Mouse (Mus musculus) embryonic facial prominence, embryonic 10.5 days (tissue): ENCODE results near the gene Naa80. TPM values are rescaled to one million over a fixed set of nuclear protein-coding genes. Genes with fewer than 3 reads are reported as not detected.
A peak's percentile ranks its signal among the peaks of the same experiment; 100 is the strongest.

Source experiments
- DNase-seq: peaks from one replicate; pipeline ENCODE4 v3.0.0-alpha.2; 2017; ENCODE audit warnings: low spot score
- H3K27ac ChIP-seq: fragments of 300-500 bp; sonication (generic); replicated peaks from 2 replicates; pipeline ENCODE4 v1.5.1; 2016; ENCODE audit warnings: mild to moderate bottlenecking
- H3K27me3 ChIP-seq: fragments of 300-500 bp; sonication (generic); replicated peaks from 2 replicates; pipeline ENCODE4 v1.6.1; 2016; ENCODE audit warnings: low read depth, mild to moderate bottlenecking; ENCODE audit not compliant: poor library complexity, severe bottlenecking
- H3K36me3 ChIP-seq: fragments of 300-500 bp; sonication (generic); replicated peaks from 2 replicates; pipeline ENCODE4 v1.6.1; 2016; ENCODE audit warnings: mild to moderate bottlenecking, moderate library complexity
- H3K4me1 ChIP-seq: fragments of 300-500 bp; sonication (generic); 2 replicates; pipeline ENCODE4 v1.6.1; 2016
- H3K4me3 ChIP-seq: fragments of 300-500 bp; sonication (generic); 2 replicates; pipeline ENCODE4 v1.5.1; 2016; ENCODE audit warnings: mild to moderate bottlenecking, moderate library complexity
- H3K9me3 ChIP-seq: fragments of 300-500 bp; sonication (generic); 2 replicates; pipeline ENCODE4 v1.6.1; 2016; ENCODE audit warnings: mild to moderate bottlenecking
- WGBS: fragments of 180-500 bp; shearing (Covaris S2); methylation state at CpG from one replicate; pipeline ENCODE4 v1.1.7; 2016; 5-methylcytosine and 5-hydroxymethylcytosine counted together
- polyA plus RNA-seq: library from polyadenylated mRNA; unstranded; fragments of >200 nt; fragmentation: Nextera tagmentation; extraction: Ambion mirVana; gene quantifications from 2 replicates; pipeline ENCODE4 v1.2.1, GENCODE M21; 2016

The Naa80 gene
- polyA plus RNA-seq, 1 experiment from 2014 or later, result 18.9 TPM

DNA sequence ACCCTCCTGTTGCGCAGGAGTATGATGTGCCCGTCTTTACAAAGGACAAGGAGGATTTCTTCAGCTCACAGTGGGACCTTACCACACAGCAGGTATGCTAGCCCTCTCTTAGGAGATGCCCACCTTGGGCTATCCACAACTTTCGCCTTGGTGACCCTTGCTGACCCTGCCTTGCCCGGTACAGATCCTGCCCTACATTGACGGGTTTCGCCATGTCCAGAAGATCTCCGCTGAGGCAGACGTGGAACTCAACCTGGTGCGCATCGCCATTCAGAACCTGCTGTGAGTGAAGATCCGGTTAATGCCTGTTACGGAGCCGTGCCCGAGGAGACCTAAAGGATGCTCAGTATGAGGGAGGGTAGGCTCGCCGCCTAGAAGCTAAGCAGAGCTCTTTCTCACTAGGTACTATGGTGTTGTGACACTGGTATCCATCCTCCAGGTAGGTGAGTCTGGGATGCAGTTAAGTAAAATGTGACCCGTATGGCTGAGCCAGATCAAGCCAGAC, 34.4 kb upstream of the Naa80 start:
- Histone ChIP-seq H3K9me3 (no peaks in the 10 kb centered on the region), H3K27ac (no peak overlapping the region), H3K27me3 (peaks cover 20% of the 10 kb centered on the region), H3K4me3 (no peak overlapping the region), H3K36me3 (peaks cover 34% of the 10 kb centered on the region), H3K4me1 (peaks cover 60% of the 10 kb centered on the region)
- no peak for DNase-seq
- 95% methylated on average over 17 of the region's 17 CpGs for WGBS

DNA sequence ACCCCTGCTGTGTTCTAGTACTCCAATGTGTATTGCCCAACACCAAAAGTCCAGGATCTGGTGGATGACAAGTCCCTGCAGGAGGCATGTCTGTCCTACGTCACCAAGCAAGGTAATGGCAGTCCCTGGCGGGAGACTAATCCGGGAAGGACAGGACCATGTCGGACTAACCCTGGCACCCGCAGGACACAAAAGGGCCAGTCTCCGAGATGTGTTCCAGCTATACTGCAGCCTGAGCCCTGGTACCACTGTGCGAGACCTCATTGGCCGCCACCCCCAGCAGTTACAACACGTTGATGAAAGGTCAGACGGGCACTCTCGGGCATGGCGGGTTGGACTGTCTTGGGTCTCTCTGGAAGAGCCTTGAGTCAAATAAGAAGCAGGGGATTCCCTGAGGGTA, 34.0 kb upstream of the Naa80 start:
- 0 out of 2 replicates have a peak overlapping the region, but pooled peaks have one; percentile 6 for H3K4me3 ChIP-seq
- H3K27me3 ChIP-seq, result peaks cover 25% of the 10 kb centered on the region
- H3K27ac ChIP-seq, result no peak overlapping the region
- DNase-seq, result no peak
- H3K4me1 ChIP-seq, result peaks cover 62% of the 10 kb centered on the region
- no peaks in the 10 kb centered on the region for H3K9me3 ChIP-seq
- 93% methylated on average over 12 of the region's 12 CpGs for WGBS
- H3K36me3 ChIP-seq, result peaks cover 29% of the 10 kb centered on the region

DNA sequence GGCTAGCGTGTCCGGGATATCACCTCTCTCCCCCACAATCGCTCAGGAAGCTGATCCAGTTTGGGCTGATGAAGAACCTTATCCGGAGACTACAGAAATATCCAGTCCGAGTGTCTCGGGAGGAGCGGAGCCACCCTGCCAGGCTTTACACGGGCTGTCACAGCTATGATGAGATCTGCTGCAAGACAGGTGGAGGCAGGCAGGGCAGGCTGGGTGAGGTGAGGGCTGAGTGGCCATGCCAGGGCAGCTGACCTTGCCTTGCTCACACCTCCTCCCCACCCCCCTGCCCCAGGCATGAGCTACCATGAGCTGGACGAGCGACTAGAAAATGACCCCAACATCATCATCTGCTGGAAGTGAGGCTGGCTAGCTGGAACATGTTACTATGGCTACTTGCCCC, 33.5 kb upstream of the Naa80 start:
- Histone ChIP-seq H3K27me3 (peaks cover 30% of the 10 kb centered on the region), H3K9me3 (no peaks in the 10 kb centered on the region), H3K27ac (no peak overlapping the region), H3K4me3 (no peak overlapping the region), H3K4me1 (peaks cover 64% of the 10 kb centered on the region), H3K36me3 (peaks cover 24% of the 10 kb centered on the region)
- 87% methylated on average over 10 of the region's 10 CpGs for WGBS
- DNase-seq, result no peak

DNA sequence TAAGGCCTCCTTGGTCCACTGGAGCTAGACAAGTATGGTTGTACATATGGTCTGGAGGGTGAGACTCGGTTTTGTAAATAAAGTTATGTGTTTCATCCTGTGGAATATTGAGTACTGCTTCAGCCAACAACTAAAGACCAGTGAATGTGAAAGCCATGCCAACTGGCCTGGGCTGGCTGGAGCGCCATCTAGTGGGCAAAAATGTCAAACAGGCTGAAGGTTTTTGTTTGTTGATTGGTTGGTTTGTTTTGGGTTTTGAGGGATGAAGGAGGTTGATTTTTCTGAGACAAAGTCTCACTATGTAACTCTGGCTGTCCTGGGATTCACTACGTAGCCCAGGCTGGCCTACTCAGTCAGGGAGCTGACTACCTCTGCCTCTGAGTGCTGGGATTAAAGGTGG, 33.1 kb upstream of the Naa80 start:
- no peak overlapping the region for H3K4me3 ChIP-seq

DNA sequence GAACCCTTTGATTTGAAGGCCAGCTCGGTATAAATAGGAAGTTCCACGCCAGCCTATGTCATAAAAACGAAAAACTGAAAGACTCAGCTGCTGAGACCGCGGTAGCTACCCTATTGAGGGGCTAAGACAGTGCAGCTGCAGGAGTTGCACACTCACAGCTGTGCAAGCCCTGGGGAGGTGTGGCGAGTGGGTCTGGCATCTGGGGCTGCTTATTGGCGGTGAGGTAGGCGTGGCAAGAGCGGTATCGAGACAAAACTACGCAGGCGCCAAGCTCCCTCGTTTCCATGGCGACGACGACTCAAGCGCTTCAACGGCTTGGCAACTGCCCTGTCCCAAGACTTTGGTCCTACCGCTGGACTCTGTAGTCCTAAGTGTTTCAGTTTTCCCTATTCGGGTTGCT, 31.7 kb upstream of the Naa80 start, which contains the start of gene Zmynd10:
Gene Zmynd10, plus strand, starts transcription at position 273 of the 400 bp plus-strand sequence.
- H3K27ac ChIP-seq, result 0 out of 2 replicates have a peak within 1 kb of the TSS, but pooled peaks have one; percentile 20
- peaks cover 67% of the 10 kb centered on the region for H3K4me1 ChIP-seq
- H3K36me3 ChIP-seq, result peaks cover 23% of the 10 kb centered on the region
- DNase-seq, result peak; percentile 94
- H3K4me3 ChIP-seq, result peak within 1 kb of the TSS; percentile 44
- H3K9me3 ChIP-seq, result no peaks in the 10 kb centered on the region
- WGBS, result 5% methylated on average over 20 of the region's 20 CpGs
- H3K27me3 ChIP-seq, result peaks cover 48% of the 10 kb centered on the region

More for the DNA sequence above, 33.1 kb upstream of the Naa80 start:
- Histone ChIP-seq H3K27ac (no peak overlapping the region), H3K4me1 (peaks cover 64% of the 10 kb centered on the region), H3K36me3 (peaks cover 23% of the 10 kb centered on the region), H3K27me3 (peaks cover 34% of the 10 kb centered on the region), H3K9me3 (no peaks in the 10 kb centered on the region)
- peak; percentile 82 for DNase-seq
- WGBS, result 4% methylated on average over 3 of the region's 3 CpGs

DNA sequence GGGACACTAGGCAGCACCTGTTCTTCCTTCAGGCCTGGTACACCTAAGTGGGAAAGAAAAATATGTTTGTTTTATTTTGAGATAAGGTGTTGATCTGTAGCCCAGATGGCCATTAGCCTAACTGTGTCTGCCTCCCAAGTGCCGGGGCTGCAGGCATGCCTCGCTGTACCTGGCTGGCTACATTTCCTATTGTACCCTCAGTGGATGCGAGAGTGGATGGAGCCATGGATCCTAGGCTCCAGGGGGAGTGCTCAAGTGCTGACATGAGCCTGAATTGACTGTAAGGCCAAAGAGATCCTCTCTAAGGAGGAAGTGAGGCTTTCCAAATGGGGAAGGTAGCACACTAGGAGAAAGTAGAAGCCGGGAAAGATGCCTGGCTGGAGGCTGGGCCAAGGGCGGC, 30.7 kb upstream of the Naa80 start:
- Histone ChIP-seq H3K27ac (no peak overlapping the region), H3K4me1 (peaks cover 67% of the 10 kb centered on the region), H3K9me3 (no peaks in the 10 kb centered on the region), H3K4me3 (no peak overlapping the region), H3K36me3 (peaks cover 23% of the 10 kb centered on the region), H3K27me3 (peaks cover 57% of the 10 kb centered on the region)
- WGBS, result 76% methylated on average over 5 of the region's 5 CpGs
- no peak for DNase-seq

DNA sequence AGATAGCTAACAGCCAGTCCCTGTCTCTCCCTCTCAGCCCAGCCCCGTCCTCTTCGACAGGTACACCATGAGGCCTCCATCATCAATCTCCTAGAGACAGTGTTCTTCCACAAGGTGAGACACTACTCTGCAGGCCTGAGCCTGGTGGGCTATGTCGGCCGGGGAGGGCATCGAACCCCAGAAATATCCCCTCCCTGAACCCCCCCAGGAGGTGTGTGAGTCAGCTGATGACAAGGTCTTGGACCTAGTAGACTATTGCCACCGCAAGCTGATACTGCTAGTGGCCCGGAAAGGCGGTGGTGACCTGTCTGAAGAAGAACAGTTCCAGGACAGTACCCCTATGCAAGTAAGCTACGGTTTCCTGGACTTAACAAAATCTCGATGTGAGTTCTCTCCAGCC, 29.9 kb upstream of the Naa80 start:
- H3K27ac ChIP-seq, result no peak overlapping the region

DNA sequence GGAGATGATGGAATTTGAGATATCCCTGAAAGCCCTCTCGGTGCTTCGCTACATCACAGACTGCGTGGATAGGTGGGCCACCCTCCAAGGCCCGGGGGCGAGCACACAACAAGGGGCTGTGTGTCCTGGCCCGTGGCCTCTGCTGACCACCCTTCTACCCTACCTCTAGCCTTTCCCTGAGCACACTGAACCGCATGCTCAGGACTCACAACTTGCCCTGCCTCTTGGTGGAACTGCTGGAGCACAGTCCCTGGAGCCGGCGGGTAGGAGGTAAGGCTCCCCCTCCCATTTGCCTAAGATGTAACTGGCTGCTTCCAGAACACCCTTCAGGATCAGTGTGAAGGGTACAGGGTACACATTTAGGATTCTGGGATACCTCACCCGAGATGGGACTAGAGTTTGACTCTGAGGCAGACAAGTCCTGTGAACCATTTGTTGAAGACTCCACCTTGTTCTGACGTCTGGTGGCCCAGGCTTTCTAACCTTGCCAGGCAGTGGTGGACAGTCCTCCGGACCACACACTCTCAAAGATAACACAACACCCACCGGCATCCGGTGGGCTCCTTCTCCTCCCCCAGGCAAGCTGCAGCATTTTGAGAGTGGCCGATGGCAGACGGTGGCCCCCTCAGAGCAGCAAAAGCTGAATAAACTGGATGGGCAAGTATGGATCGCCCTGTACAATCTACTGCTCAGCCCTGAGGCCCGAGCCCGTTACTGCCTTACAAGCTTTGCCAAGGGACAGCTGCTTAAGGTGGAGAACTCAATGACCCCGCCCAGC, 29.2 kb upstream of the Naa80 start:
- Histone ChIP-seq H3K4me3 (0 out of 2 replicates have a peak overlapping the region, but pooled peaks have one; percentile 85), H3K4me1 (peaks cover 75% of the 10 kb centered on the region), H3K36me3 (peaks cover 9% of the 10 kb centered on the region), H3K9me3 (no peaks in the 10 kb centered on the region), H3K27me3 (peaks cover 62% of the 10 kb centered on the region), H3K27ac (peak overlapping the region; percentile 10; the same call in 1 of the 2 replicates)
- 82% methylated on average over 20 of the region's 20 CpGs for WGBS
- no peak for DNase-seq

More for the DNA sequence above, 29.9 kb upstream of the Naa80 start:
- peaks cover 16% of the 10 kb centered on the region for H3K36me3 ChIP-seq
- no peak overlapping the region for H3K4me3 ChIP-seq
- peaks cover 70% of the 10 kb centered on the region for H3K4me1 ChIP-seq
- H3K9me3 ChIP-seq, result no peaks in the 10 kb centered on the region
- DNase-seq, result no peak
- 88% methylated on average over 10 of the region's 10 CpGs for WGBS
- H3K27me3 ChIP-seq, result peaks cover 62% of the 10 kb centered on the region

DNA sequence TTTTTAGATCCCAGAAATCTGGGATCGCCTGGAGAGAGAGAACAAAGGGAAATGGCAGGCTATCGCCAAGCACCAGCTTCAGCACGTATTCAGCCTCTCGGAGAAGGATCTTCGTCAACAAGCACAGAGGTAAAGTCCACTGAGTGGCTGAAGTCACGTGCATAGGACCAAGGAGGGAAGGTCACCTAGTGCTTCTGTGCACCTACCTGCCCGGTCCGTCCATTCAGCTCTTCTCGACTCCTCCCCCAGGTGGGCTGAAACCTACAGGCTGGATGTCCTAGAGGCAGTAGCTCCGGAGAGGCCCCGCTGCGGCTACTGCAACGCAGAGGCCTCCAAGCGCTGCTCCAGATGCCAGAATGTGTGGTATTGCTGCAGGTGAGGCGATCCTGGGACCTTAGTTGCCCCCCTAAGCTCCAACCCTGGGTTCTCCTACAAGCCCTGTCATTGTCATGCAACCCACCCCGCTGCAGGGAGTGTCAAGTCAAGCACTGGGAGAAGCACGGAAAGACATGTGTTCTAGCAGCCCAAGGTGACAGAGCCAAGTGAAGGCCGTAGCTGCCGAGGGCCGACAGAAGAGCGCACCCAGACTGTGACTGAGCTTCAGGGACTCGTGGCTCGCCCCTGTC, 28.1 kb upstream of the Naa80 start:
- Histone ChIP-seq H3K27ac (peak overlapping the region; percentile 88), H3K36me3 (no peaks in the 10 kb centered on the region), H3K27me3 (peaks cover 62% of the 10 kb centered on the region), H3K9me3 (no peaks in the 10 kb centered on the region), H3K4me3 (peak overlapping the region; percentile 85), H3K4me1 (peaks cover 75% of the 10 kb centered on the region)
- DNase-seq, result no peak
- WGBS, result 20% methylated on average over 23 of the region's 23 CpGs

DNA sequence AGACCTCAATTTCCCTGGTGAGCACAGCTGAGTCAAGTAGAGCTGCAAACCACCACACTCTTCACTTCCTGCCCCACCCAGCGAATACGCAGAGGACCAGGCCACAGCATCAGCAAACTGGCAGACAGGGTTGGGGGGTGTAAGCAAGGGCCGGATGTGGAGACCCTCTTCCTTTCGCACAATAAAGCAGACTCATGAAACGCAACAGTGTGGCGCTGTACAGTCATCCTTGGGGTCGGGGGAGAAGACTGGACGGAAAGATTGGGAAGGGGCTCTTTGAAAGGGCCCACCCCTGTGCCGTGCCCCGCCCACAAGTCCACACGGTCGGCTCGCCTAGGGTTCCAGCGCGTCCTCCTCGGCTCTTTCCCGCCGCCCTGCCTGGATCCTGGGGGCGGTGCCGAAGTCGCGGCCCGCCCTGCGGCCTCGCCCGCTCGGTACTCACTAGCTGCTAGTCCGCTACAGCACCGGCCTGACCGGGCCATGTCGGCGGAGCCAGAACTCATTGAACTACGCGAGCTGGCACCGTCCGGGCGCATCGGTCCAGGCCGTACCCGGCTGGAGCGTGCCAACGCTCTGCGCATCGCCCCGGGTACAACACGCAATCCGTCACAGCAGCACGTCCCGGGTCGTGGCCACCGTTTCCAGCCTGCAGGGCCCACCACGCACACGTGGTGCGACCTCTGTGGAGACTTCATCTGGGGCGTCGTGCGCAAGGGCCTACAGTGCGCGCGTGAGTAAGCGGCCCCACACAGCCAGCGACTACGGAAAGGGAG, 27.4 kb upstream of the Naa80 start, which contains the start of gene Rassf1:
Gene Rassf1, plus strand, starts transcription at position 439 of the 773 bp plus-strand sequence.
- WGBS, result under 1% methylated on average over 63 of the region's 63 CpGs
- H3K27ac ChIP-seq, result peak within 1 kb of the TSS; percentile 88
- H3K4me1 ChIP-seq, result peaks cover 75% of the 10 kb centered on the region
- peak; percentile 84 for DNase-seq
- peaks cover 5% of the 10 kb centered on the region for H3K36me3 ChIP-seq
- peaks cover 62% of the 10 kb centered on the region for H3K27me3 ChIP-seq
- H3K4me3 ChIP-seq, result peak within 1 kb of the TSS; percentile 85
- H3K9me3 ChIP-seq, result no peaks in the 10 kb centered on the region

DNA sequence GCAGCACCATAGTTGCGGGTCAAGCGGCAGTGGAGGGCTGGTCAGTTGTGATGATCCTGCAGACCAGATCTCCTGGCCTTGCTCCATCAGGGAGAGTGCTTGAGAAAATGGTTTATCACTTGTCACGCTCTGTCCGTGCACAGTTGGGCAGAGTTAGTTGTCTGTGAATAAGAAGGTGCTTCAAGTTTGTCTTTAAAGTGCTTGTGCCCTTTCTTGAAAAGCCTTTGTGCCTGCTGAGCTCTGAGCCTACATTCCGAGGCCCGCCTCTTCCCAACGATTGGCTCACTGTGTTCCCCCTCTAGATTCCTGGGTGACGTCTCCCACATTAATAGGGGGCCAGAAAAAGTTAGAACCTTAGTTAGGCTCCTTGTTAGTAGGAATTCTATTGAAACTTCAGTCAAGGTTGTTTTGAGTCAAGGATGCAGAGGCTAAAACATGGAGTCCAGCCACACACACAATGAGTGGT, 26.8 kb upstream of the Naa80 start:
- Histone ChIP-seq H3K36me3 (peaks cover 11% of the 10 kb centered on the region), H3K27me3 (peaks cover 62% of the 10 kb centered on the region), H3K4me1 (peaks cover 74% of the 10 kb centered on the region), H3K9me3 (no peaks in the 10 kb centered on the region), H3K4me3 (peak overlapping the region; percentile 85), H3K27ac (peak overlapping the region; percentile 88)
- 4% methylated on average over 8 of the region's 8 CpGs for WGBS
- DNase-seq, result no peak
